Mouse (Mus musculus) kidney, adult 2 months (tissue): Measurements from ENCODE around the gene Tln1.

ENCODE experiments used
- CTCF ChIP-seq: fragments of 200-500 bp; conservative IDR thresholded peaks from 2 replicates; pipeline ENCODE4 v1.5.1; 2011; ENCODE audit warnings: low read depth, mild to moderate bottlenecking, control low read depth, low read length, moderate library complexity, mixed read lengths; ENCODE audit not compliant: insufficient read depth, insufficient read length
- POLR2A ChIP-seq: fragments of 200-500 bp; IDR thresholded peaks from one replicate; pipeline ENCODE4 v1.6.1; 2011; ENCODE audit warnings: low read depth, low read length, control low read depth

- peak; percentile 20 for TF ChIP-seq POLR2A
- TF ChIP-seq CTCF: no peak
Measured at GRCm38 (mm10) chr4:43560243-43560611, 2.3 kb downstream of the Tln1 start.
